Mouse (Mus musculus): ENCODE data around the gene Kcnj14. TPM values are rescaled to one million over a fixed set of nuclear protein-coding genes. Genes with fewer than 3 reads are reported as not detected.

Kcnj14 gene
- polyA plus RNA-seq, 1 experiment = 0.05 TPM

- H3K79me2 ChIP-seq (ENCODE audit: control insufficient read depth, insufficient read depth) = no peaks in the 10 kb centered on the region
- TF ChIP-seq E2F4 (IDR thresholded peaks at IDR 0.05; ENCODE audit: insufficient read depth) (no peak), MYOG (IDR thresholded peaks at IDR 0.05; ENCODE audit: control insufficient read depth in 1 of 3, insufficient read depth in 1 of 3, insufficient read length in 2 of 3, low read depth in 2 of 3) (no peak), CEBPB (IDR thresholded peaks at IDR 0.05; ENCODE audit: insufficient read depth, poor library complexity, severe bottlenecking) (no peak), TCF12 (IDR thresholded peaks at IDR 0.05; ENCODE audit: insufficient read depth, poor library complexity, severe bottlenecking) (no peak)
- H3K4me3 ChIP-seq = peak overlapping the region; percentile 19
- peaks cover 18% of the 10 kb centered on the region for H3K27me3 ChIP-seq (ENCODE audit: control insufficient read depth, insufficient read depth, insufficient read length)
- H3K4me2 ChIP-seq (ENCODE audit: low read depth) = peak overlapping the region; percentile 97
- H3K36me3 ChIP-seq (ENCODE audit: control insufficient read depth, insufficient read depth) = no peaks in the 10 kb centered on the region
- no peak overlapping the region for H3ac ChIP-seq (ENCODE audit: control insufficient read depth, insufficient read length)
Observed at GRCm38 (mm10) chr7:45800546-45801204, 23.9 kb downstream of the Kcnj14 start.

- H3ac ChIP-seq (ENCODE audit: control insufficient read depth, insufficient read length) = no peak overlapping the region
- peak overlapping the region; percentile 97 for H3K4me2 ChIP-seq (ENCODE audit: low read depth)
- H3K4me3 ChIP-seq = peak overlapping the region; percentile 19
- H3K79me2 ChIP-seq (ENCODE audit: control insufficient read depth, insufficient read depth) = no peaks in the 10 kb centered on the region
- H3K36me3 ChIP-seq (ENCODE audit: control insufficient read depth, insufficient read depth) = no peaks in the 10 kb centered on the region
- peaks cover 18% of the 10 kb centered on the region for H3K27me3 ChIP-seq (ENCODE audit: control insufficient read depth, insufficient read depth, insufficient read length)
- TF ChIP-seq REST (IDR thresholded peaks at IDR 0.05; ENCODE audit: insufficient read depth, insufficient read length) (no peak), TCF12 (IDR thresholded peaks at IDR 0.05; ENCODE audit: insufficient read depth, poor library complexity, severe bottlenecking) (no peak), USF1 (IDR thresholded peaks at IDR 0.05; ENCODE audit: low read depth) (no peak), MYOD1 (IDR thresholded peaks at IDR 0.05; ENCODE audit: control insufficient read depth in 1 of 3, insufficient read length in 2 of 3, low read depth in 2 of 3) (no peak), E2F4 (IDR thresholded peaks at IDR 0.05; ENCODE audit: insufficient read depth) (no peak), POLR2AphosphoS2 (IDR thresholded peaks at IDR 0.05; ENCODE audit: insufficient read length, low read depth) (no peak), SRF (IDR thresholded peaks at IDR 0.05; ENCODE audit: control insufficient read depth, insufficient read length, low read depth) (no peak), MYOG (IDR thresholded peaks at IDR 0.05; ENCODE audit: control insufficient read depth in 1 of 3, insufficient read depth in 1 of 3, insufficient read length in 2 of 3, low read depth in 2 of 3) (no peak), POLR2A (IDR thresholded peaks at IDR 0.05; ENCODE audit: insufficient read length, low read depth) (no peak), CEBPB (IDR thresholded peaks at IDR 0.05; ENCODE audit: insufficient read depth, poor library complexity, severe bottlenecking) (no peak), MAX (IDR thresholded peaks at IDR 0.05; ENCODE audit: low read depth) (no peak), TCF3 (IDR thresholded peaks at IDR 0.05; ENCODE audit: insufficient read length, low read depth) (no peak)
Observed at GRCm38 (mm10) chr7:45800001-45800400, 24.6 kb downstream of the Kcnj14 start.

- Histone ChIP-seq H3ac (ENCODE audit: control insufficient read depth, insufficient read length) (no peak overlapping the region), H3K4me3 (no peak overlapping the region), H3K27me3 (ENCODE audit: control insufficient read depth, insufficient read depth, insufficient read length) (peaks cover 18% of the 10 kb centered on the region), H3K79me2 (ENCODE audit: control insufficient read depth, insufficient read depth) (no peaks in the 10 kb centered on the region), H3K36me3 (ENCODE audit: control insufficient read depth, insufficient read depth) (no peaks in the 10 kb centered on the region), H3K4me2 (ENCODE audit: low read depth) (no peak overlapping the region)
- TF ChIP-seq MAX (IDR thresholded peaks at IDR 0.05; ENCODE audit: low read depth) (no peak), SRF (IDR thresholded peaks at IDR 0.05; ENCODE audit: control insufficient read depth, insufficient read length, low read depth) (no peak), REST (IDR thresholded peaks at IDR 0.05; ENCODE audit: insufficient read depth, insufficient read length) (no peak), MYOD1 (IDR thresholded peaks at IDR 0.05; ENCODE audit: control insufficient read depth in 1 of 3, insufficient read length in 2 of 3, low read depth in 2 of 3) (no peak), TCF12 (IDR thresholded peaks at IDR 0.05; ENCODE audit: insufficient read depth, poor library complexity, severe bottlenecking) (no peak), TCF3 (IDR thresholded peaks at IDR 0.05; ENCODE audit: insufficient read length, low read depth) (no peak), CEBPB (IDR thresholded peaks at IDR 0.05; ENCODE audit: insufficient read depth, poor library complexity, severe bottlenecking) (no peak), POLR2AphosphoS2 (IDR thresholded peaks at IDR 0.05; ENCODE audit: insufficient read length, low read depth) (no peak), POLR2A (IDR thresholded peaks at IDR 0.05; ENCODE audit: insufficient read length, low read depth) (no peak), E2F4 (IDR thresholded peaks at IDR 0.05; ENCODE audit: insufficient read depth) (no peak), MYOG (IDR thresholded peaks at IDR 0.05; ENCODE audit: control insufficient read depth in 1 of 3, insufficient read depth in 1 of 3, insufficient read length in 2 of 3, low read depth in 2 of 3) (no peak), USF1 (IDR thresholded peaks at IDR 0.05; ENCODE audit: low read depth) (no peak)
Observed at GRCm38 (mm10) chr7:45798931-45799330, 25.7 kb downstream of the Kcnj14 start.

GRCm38 (mm10) chr7:45798511-45798836 is 26.1 kb downstream of the Kcnj14 start:
- peaks cover 18% of the 10 kb centered on the region for H3K27me3 ChIP-seq (ENCODE audit: control insufficient read depth, insufficient read depth, insufficient read length)
- H3K4me3 ChIP-seq = no peak overlapping the region
- H3ac ChIP-seq (ENCODE audit: control insufficient read depth, insufficient read length) = no peak overlapping the region
- no peaks in the 10 kb centered on the region for H3K36me3 ChIP-seq (ENCODE audit: control insufficient read depth, insufficient read depth)
- no peak overlapping the region for H3K4me2 ChIP-seq (ENCODE audit: low read depth)
- H3K79me2 ChIP-seq (ENCODE audit: control insufficient read depth, insufficient read depth) = no peaks in the 10 kb centered on the region
- TF ChIP-seq TCF12 (IDR thresholded peaks at IDR 0.05; ENCODE audit: insufficient read depth, poor library complexity, severe bottlenecking) (no peak), SRF (IDR thresholded peaks at IDR 0.05; ENCODE audit: control insufficient read depth, insufficient read length, low read depth) (no peak), USF1 (IDR thresholded peaks at IDR 0.05; ENCODE audit: low read depth) (no peak), POLR2A (IDR thresholded peaks at IDR 0.05; ENCODE audit: insufficient read length, low read depth) (no peak), CEBPB (IDR thresholded peaks at IDR 0.05; ENCODE audit: insufficient read depth, poor library complexity, severe bottlenecking) (no peak), E2F4 (IDR thresholded peaks at IDR 0.05; ENCODE audit: insufficient read depth) (no peak), MAX (IDR thresholded peaks at IDR 0.05; ENCODE audit: low read depth) (no peak), MYOG (IDR thresholded peaks at IDR 0.05; ENCODE audit: control insufficient read depth in 1 of 3, insufficient read depth in 1 of 3, insufficient read length in 2 of 3, low read depth in 2 of 3) (no peak), TCF3 (IDR thresholded peaks at IDR 0.05; ENCODE audit: insufficient read length, low read depth) (no peak), POLR2AphosphoS2 (IDR thresholded peaks at IDR 0.05; ENCODE audit: insufficient read length, low read depth) (no peak), MYOD1 (IDR thresholded peaks at IDR 0.05; ENCODE audit: control insufficient read depth in 1 of 3, insufficient read length in 2 of 3, low read depth in 2 of 3) (no peak)
